Mouse (Mus musculus) spleen, adult 2 months (tissue): Measurements from ENCODE around the gene Glrx3.

Experiments
- CTCF ChIP-seq: fragments of 200-500 bp; IDR thresholded peaks from 2 replicates; pipeline ENCODE4 v1.5.1; 2011; ENCODE audit warnings: mild to moderate bottlenecking, inconsistent platforms; ENCODE audit not compliant: insufficient read depth, insufficient read length, insufficient replicate concordance; ENCODE audit errors: extremely low read depth
- POLR2A ChIP-seq: fragments of 200-500 bp; IDR thresholded peaks from 2 replicates; pipeline ENCODE4 v1.6.1; 2011; ENCODE audit warnings: low read depth, low read length, inconsistent platforms

- TF ChIP-seq CTCF: no peak
- TF ChIP-seq POLR2A: no peak
Measured at GRCm38 (mm10) chr7:137395421-137395820, 42.0 kb upstream of the Glrx3 start.
